Mouse (Mus musculus): Measurements from ENCODE around the gene Apbb1.
A peak's percentile ranks its signal among the peaks of the same experiment; 100 is the strongest.

Gene Apbb1

GRCm38 (mm10) chr7:105519771-105520170 lies 61.7 kb downstream of the Apbb1 start:
- DNase-seq (ENCODE audit: low spot score), result no peak

GRCm38 (mm10) chr7:105519336-105519735 lies 62.1 kb downstream of the Apbb1 start:
- no peak for DNase-seq (ENCODE audit: low spot score)

DNA sequence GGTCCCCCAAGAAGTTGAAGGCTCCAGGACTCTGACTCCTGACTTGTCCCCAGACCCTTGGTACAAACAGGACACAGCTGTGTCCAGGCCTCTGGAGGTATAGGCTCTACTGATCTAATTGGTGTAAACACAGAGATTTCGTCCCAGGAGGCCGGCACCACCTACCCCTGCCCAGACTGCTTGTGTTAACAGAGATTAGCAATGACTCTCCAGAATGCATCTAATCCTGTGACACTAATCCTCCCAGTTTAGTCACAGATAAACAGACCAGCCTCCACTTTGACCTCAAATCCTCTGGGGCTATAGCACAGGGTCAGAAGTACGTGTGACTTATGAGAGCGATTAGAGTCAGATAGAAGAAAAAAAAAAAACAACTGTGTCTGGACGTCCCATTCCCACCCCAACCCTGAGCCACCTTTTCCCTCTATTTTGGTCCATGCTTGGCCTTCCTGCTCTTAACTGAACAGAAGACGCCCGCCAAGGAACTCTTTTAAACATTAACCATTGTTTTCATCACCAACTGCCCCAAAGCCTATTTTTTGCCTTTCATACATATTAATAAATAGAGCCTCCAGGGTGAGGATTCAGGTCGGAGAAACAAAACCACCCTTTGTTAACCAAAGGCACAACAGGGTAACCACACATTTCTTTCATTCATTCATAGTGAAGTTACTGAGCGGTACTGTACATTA lies 64.6 kb downstream of the Apbb1 start:
- no peak for DNase-seq (ENCODE audit: low spot score)

- DNase-seq (ENCODE audit: low spot score), result peak; percentile 8
These were observed 66.3 kb downstream of the Apbb1 start for GRCm38 (mm10) chr7:105515178-105515577.

DNA sequence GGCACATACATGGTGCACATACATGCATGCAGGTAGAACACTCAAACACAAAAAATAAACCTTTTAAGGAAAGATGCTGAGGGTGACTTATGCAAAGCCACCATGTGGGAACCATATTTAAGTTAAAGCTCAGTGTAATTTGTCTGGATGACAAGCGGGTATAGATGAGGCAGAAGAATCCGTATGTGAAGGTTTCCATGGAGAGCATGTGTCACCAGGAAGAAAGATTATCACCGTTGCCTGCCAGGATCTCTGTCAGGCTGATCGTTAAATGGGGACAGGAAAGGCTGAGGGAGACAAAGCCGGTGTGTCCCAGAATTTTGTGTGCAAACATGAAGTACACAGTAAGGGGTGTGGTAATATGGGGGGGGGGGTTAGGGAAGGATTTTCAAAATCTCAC lies 66.9 kb downstream of the Apbb1 start:
- DNase-seq (ENCODE audit: low spot score), result no peak

DNA sequence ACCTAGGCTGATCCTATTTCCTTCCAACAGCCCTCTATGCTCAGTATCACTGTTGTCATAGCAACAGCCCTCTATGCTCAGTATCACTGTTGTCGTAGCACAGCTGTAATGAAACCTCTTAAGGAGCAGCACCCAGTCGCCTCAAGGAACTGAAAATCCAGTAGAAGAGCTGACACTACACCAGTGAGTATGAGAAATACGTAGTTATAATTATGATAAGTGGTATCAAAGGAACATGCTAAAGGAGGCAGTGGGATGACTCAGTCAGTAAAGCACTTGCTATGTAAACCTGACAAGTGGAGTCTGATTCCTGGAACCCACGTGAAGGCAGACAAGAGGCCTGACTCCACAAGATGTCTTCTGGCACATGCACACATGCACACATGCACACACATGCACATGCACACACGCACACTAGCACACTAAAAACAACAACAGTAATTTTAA lies 67.6 kb downstream of the Apbb1 start:
- DNase-seq (ENCODE audit: low spot score), result no peak

- no peak for DNase-seq (ENCODE audit: low spot score)
These were observed 71.3 kb downstream of the Apbb1 start for GRCm38 (mm10) chr7:105510143-105510542.
